ENCODE assay signal across 12 mouse cellular contexts in the genomic region with DNA sequence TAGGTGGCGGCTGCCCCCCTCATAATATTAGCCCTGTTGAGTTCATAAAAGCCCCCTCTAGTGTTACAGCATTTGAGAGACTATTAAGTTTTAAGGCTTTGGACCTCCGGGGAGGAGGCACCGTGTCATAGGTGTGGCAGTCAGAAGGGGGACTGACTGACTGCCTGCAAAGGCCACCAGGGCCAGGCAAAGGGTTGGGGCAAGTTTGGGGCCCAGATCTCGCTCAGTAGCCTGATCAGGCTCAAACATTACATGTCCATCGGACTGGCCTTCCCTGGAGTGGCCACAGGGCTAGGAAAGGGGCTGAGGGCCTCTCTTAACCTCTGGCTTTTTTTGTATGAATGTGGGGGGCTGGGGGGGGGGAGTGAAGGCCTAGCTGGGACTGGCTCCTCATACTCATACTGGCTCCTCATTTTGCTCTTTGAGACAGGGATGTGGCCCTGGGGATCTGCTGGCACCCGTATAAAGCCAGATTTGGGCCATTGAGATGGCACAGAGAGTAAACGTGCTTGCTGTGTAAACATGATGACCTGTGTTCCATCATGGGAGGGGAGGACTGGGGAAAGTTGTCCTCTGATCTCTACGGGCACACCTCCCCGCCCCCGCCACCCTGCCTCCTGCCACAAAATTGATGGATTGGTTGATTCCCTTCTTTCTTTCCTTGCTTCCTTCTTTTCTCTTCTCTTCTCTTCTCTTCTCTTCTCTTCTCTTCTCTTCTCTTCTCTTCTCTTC. TPM values are rescaled to one million over a fixed set of nuclear protein-coding genes. Genes with fewer than 3 reads are reported as not detected.
DNase-seq lines count a peak whose midpoint lies in the region; ATAC-seq and TF ChIP-seq lines count a peak whose summit lies in the region.
"Had no signal": no experiment of that assay in that cellular context is flagged by ENCODE, and none has a peak within 500 bp of the region (broad histone marks: within the 10 kb centered on the region; RNA-seq: fewer than 3 reads in every experiment).

No protein-coding gene starts in this region.

- H3K9me3 ChIP-seq in lung, embryonic 15.5 days: no peaks in the 10 kb centered on the region
- H3K9me3 ChIP-seq in embryonic facial prominence, embryonic 13.5 days: no peaks in the 10 kb centered on the region
- H3K9me3 ChIP-seq in hindbrain, postnatal 0 days (ENCODE audit: low read length): no peaks in the 10 kb centered on the region
- no peaks in the 10 kb centered on the region for H3K9me3 ChIP-seq in liver, embryonic 16.5 days (replicated peaks; ENCODE audit: control insufficient read depth, low read length)

- no peaks in the 10 kb centered on the region for H3K27me3 ChIP-seq in lung, embryonic 15.5 days
- H3K27me3 ChIP-seq in embryonic facial prominence, embryonic 13.5 days: no peaks in the 10 kb centered on the region
- H3K27me3 ChIP-seq in hindbrain, postnatal 0 days (ENCODE audit: insufficient read depth, low read length): no peaks in the 10 kb centered on the region
- H3K27me3 ChIP-seq in liver, embryonic 16.5 days (ENCODE audit: control insufficient read depth, insufficient read depth, low read depth, low read length): no peaks in the 10 kb centered on the region
- H3K27me3 ChIP-seq: CH12.LX had no signal

- H3K9ac ChIP-seq in lung, embryonic 15.5 days: no peak overlapping the region
- H3K9ac ChIP-seq in embryonic facial prominence, embryonic 13.5 days: 0 out of 2 replicates have a peak overlapping the region, but pooled peaks have one; percentile 4
- H3K9ac ChIP-seq in hindbrain, postnatal 0 days (replicated peaks; ENCODE audit: low read length): no peak overlapping the region
- H3K9ac ChIP-seq in liver, embryonic 16.5 days (ENCODE audit: low read depth, low read length): peak overlapping the region; percentile 26; the same call in 1 of the 2 replicates

- 46% methylated on average over 10 of the region's 10 CpGs for WGBS in lung, embryonic 15.5 days
- WGBS in embryonic facial prominence, embryonic 13.5 days: 49% methylated on average over 10 of the region's 10 CpGs
- WGBS in hindbrain, postnatal 0 days: 49% methylated on average over 10 of the region's 10 CpGs
- 42% methylated on average over 10 of the region's 10 CpGs for WGBS in liver, embryonic 16.5 days (ENCODE audit: insufficient replicate concordance)

- peak overlapping the region; percentile 44 for H3K27ac ChIP-seq in lung, embryonic 15.5 days
- peak overlapping the region; percentile 82 for H3K27ac ChIP-seq in embryonic facial prominence, embryonic 13.5 days
- H3K27ac ChIP-seq in hindbrain, postnatal 0 days: no peak overlapping the region
- peak overlapping the region; percentile 40; the same call in 1 of the 2 replicates for H3K27ac ChIP-seq in liver, embryonic 16.5 days (ENCODE audit: low read length)

- no peak for ATAC-seq in lung, embryonic 15.5 days (ENCODE audit: borderline replicate concordance, extremely low read depth, low FRiP score, low TSS enrichment)
- no peak for ATAC-seq in embryonic facial prominence, embryonic 13.5 days (ENCODE audit: insufficient number of reproducible peaks, insufficient read depth, low FRiP score, low TSS enrichment, low read depth)
- ATAC-seq in hindbrain, postnatal 0 days: 0 out of 2 replicates have a peak, but pooled peaks have one; percentile 7
- ATAC-seq in liver, embryonic 16.5 days (ENCODE audit: low read depth): peak; percentile 55; the same call in 1 of the 2 replicates

- no peak for TF ChIP-seq CTCF in hindbrain, postnatal 0 days (IDR thresholded peaks at IDR 0.05; ENCODE audit: low read depth)

- no peak for DNase-seq in lung, adult 18-20 months
- no peak for DNase-seq in hindbrain, postnatal 0 days (ENCODE audit: low spot score)
- DNase-seq in urinary bladder, postnatal 36 days (ENCODE audit: low spot score in 2 of 2): no peak
- no peak for DNase-seq in natural killer cell, adult 2 months (ENCODE audit: low spot score in 2 of 2)
- no peak for DNase-seq in embryo, embryonic 10 days (ENCODE audit: low spot score)

- H3K4me1 ChIP-seq in lung, embryonic 15.5 days: peaks cover 23% of the 10 kb centered on the region
- H3K4me1 ChIP-seq in embryonic facial prominence, embryonic 13.5 days: peaks cover 35% of the 10 kb centered on the region
- peaks cover 5% of the 10 kb centered on the region; the same call in 1 of the 2 replicates for H3K4me1 ChIP-seq in hindbrain, postnatal 0 days (ENCODE audit: insufficient read depth, low read length)
- H3K4me1 ChIP-seq in liver, embryonic 16.5 days (ENCODE audit: control insufficient read depth, low read depth, low read length): peaks cover 10% of the 10 kb centered on the region

- H3K36me3 ChIP-seq in lung, embryonic 15.5 days: no peaks in the 10 kb centered on the region
- H3K36me3 ChIP-seq in embryonic facial prominence, embryonic 13.5 days: no peaks in the 10 kb centered on the region
- no peaks in the 10 kb centered on the region for H3K36me3 ChIP-seq in hindbrain, postnatal 0 days (ENCODE audit: insufficient read depth, low read length)
- H3K36me3 ChIP-seq in liver, embryonic 16.5 days (ENCODE audit: control insufficient read depth, insufficient read depth): no peaks in the 10 kb centered on the region

- H3K4me2 ChIP-seq in lung, embryonic 15.5 days: peak overlapping the region; percentile 26; the same call in 1 of the 2 replicates
- no peak overlapping the region for H3K4me2 ChIP-seq in embryonic facial prominence, embryonic 13.5 days
- no peak overlapping the region for H3K4me2 ChIP-seq in hindbrain, postnatal 0 days (ENCODE audit: low read depth, low read length)
- H3K4me2 ChIP-seq in liver, embryonic 16.5 days (ENCODE audit: low read depth, low read length): no peak overlapping the region

- H3K4me3 ChIP-seq in lung, embryonic 15.5 days: no peak overlapping the region
- H3K4me3 ChIP-seq in embryonic facial prominence, embryonic 13.5 days: no peak overlapping the region
- no peak overlapping the region for H3K4me3 ChIP-seq in hindbrain, postnatal 0 days (ENCODE audit: low read length)
- no peak overlapping the region for H3K4me3 ChIP-seq in liver, embryonic 16.5 days (ENCODE audit: low read depth, low read length)

RNA-seq across cellular contexts. Expression of a gene that starts 47.5 kb away (rescaled TPM):
- polyA plus RNA-seq in lung, embryonic 15.5 days (2015; fragmentation: Nextera tagmentation; extraction: Ambion mirVana): not detected in 2 replicates
- not detected in 2 replicates for polyA plus RNA-seq in embryonic facial prominence, embryonic 13.5 days (2015; fragmentation: Nextera tagmentation; extraction: Ambion mirVana)
- total RNA-seq in hindbrain, postnatal 0 days (2014; rRNA removed): not detected in 2 replicates
- not detected in 2 replicates for polyA plus RNA-seq in hindbrain, postnatal 0 days (2015; fragmentation: Nextera tagmentation; extraction: Ambion mirVana)
- not detected in 2 replicates for polyA plus RNA-seq in liver, embryonic 16.5 days (2015; fragmentation: Nextera tagmentation; extraction: Ambion mirVana)
- total RNA-seq: CH12.LX; layer of hippocampus, postnatal 25 days had no signal
- polyA plus RNA-seq: gonadal fat pad, adult 2 months; inflammation-experienced regulatory T-cells, adult 6 months had no signal

Comparison
In these comparisons a context has a peak if more than half of its experiments do, and no peak if none do; other contexts are left out.
1. ATAC-seq: peak in hindbrain, postnatal 0 days (single experiment) and liver, embryonic 16.5 days (single experiment); none in lung, embryonic 15.5 days (single experiment) and embryonic facial prominence, embryonic 13.5 days (single experiment).
2. H3K9ac ChIP-seq: peak in embryonic facial prominence, embryonic 13.5 days (single experiment) and liver, embryonic 16.5 days (single experiment); none in lung, embryonic 15.5 days (single experiment) and hindbrain, postnatal 0 days (single experiment).